Mouse (Mus musculus) limb, embryonic 10.5 days (tissue): ENCODE measurements around the gene Camkk1. TPM values are rescaled to one million over a fixed set of nuclear protein-coding genes. Genes with fewer than 3 reads are reported as not detected.

Experiments used
- DNase-seq: peaks from one replicate; pipeline ENCODE4 v3.0.0-alpha.2; 2017; ENCODE audit warnings: low spot score
- H3K27ac ChIP-seq: fragments of 300-500 bp; sonication (generic); 2 replicates; pipeline ENCODE4 v1.5.1; 2016; ENCODE audit warnings: mild to moderate bottlenecking
- H3K27me3 ChIP-seq: fragments of 300-500 bp; sonication (generic); 2 replicates; pipeline ENCODE4 v1.6.1; 2016; ENCODE audit warnings: low read depth, mild to moderate bottlenecking; ENCODE audit not compliant: poor library complexity, severe bottlenecking
- H3K36me3 ChIP-seq: fragments of 300-500 bp; sonication (generic); 2 replicates; pipeline ENCODE4 v1.6.1; 2016; ENCODE audit warnings: mild to moderate bottlenecking, moderate library complexity
- H3K4me1 ChIP-seq: fragments of 300-500 bp; sonication (generic); 2 replicates; pipeline ENCODE4 v1.6.1; 2016
- H3K4me3 ChIP-seq: fragments of 300-500 bp; sonication (generic); 2 replicates; pipeline ENCODE4 v1.5.1; 2016; ENCODE audit warnings: mild to moderate bottlenecking, moderate library complexity
- H3K9me3 ChIP-seq: fragments of 300-500 bp; sonication (generic); replicated peaks from 2 replicates; pipeline ENCODE4 v1.6.1; 2016; ENCODE audit warnings: mild to moderate bottlenecking
- WGBS: fragments of 180-500 bp; shearing (Covaris S2); methylation state at CpG from one replicate; pipeline ENCODE4 v1.1.7; 2016; 5-methylcytosine and 5-hydroxymethylcytosine counted together
- polyA plus RNA-seq: library from polyadenylated mRNA; unstranded; fragments of >200 nt; fragmentation: Nextera tagmentation; extraction: Ambion mirVana; gene quantifications from 2 replicates; pipeline ENCODE4 v1.2.1, GENCODE M21; 2016

Gene Camkk1
- polyA plus RNA-seq, 1 experiment from 2014 or later: 6.3 TPM

- peaks cover 84% of the 10 kb centered on the region for H3K36me3 ChIP-seq
- 94% methylated on average over 3 of the region's 3 CpGs for WGBS
Observed at GRCm38 (mm10) chr11:73080306-73080705, 61.5 kb downstream of the Camkk1 start.

GRCm38 (mm10) chr11:73084303-73084702 lies 65.5 kb downstream of the Camkk1 start:
- Histone ChIP-seq H3K4me3 (no peak overlapping the region), H3K27ac (peak overlapping the region; percentile 74; the same call in 1 of the 2 replicates), H3K4me1 (peaks cover 36% of the 10 kb centered on the region), H3K9me3 (no peaks in the 10 kb centered on the region), H3K27me3 (no peaks in the 10 kb centered on the region), H3K36me3 (peaks cover 49% of the 10 kb centered on the region)
- WGBS: 41% methylated on average over 6 of the region's 6 CpGs
- peak; percentile 44 for DNase-seq

More at GRCm38 (mm10) chr11:73080306-73080705, 61.5 kb downstream of the Camkk1 start:
- no peak for DNase-seq
- Histone ChIP-seq H3K4me3 (no peak overlapping the region), H3K9me3 (no peaks in the 10 kb centered on the region), H3K4me1 (peaks cover 16% of the 10 kb centered on the region), H3K27me3 (no peaks in the 10 kb centered on the region), H3K27ac (no peak overlapping the region)

- 74% methylated on average over 10 of the region's 10 CpGs for WGBS
- peak overlapping the region; percentile 74 for H3K27ac ChIP-seq
Observed at GRCm38 (mm10) chr11:73084804-73085231, 66.0 kb downstream of the Camkk1 start.

GRCm38 (mm10) chr11:73085391-73085790 lies 66.6 kb downstream of the Camkk1 start:
- H3K27ac ChIP-seq: peak overlapping the region; percentile 74

More at GRCm38 (mm10) chr11:73084804-73085231, 66.0 kb downstream of the Camkk1 start:
- no peak overlapping the region for H3K4me3 ChIP-seq
- H3K36me3 ChIP-seq: peaks cover 43% of the 10 kb centered on the region
- H3K9me3 ChIP-seq: no peaks in the 10 kb centered on the region
- DNase-seq: no peak
- H3K4me1 ChIP-seq: peaks cover 36% of the 10 kb centered on the region
- H3K27me3 ChIP-seq: no peaks in the 10 kb centered on the region

GRCm38 (mm10) chr11:73087700-73088480 lies 69.1 kb downstream of the Camkk1 start:
- DNase-seq: no peak
- H3K4me3 ChIP-seq: no peak overlapping the region
- 77% methylated on average over 6 of the region's 6 CpGs for WGBS
- H3K27ac ChIP-seq: peak overlapping the region; percentile 17; the same call in 1 of the 2 replicates
- peaks cover 36% of the 10 kb centered on the region for H3K4me1 ChIP-seq
- H3K36me3 ChIP-seq: peaks cover 14% of the 10 kb centered on the region
- H3K9me3 ChIP-seq: no peaks in the 10 kb centered on the region
- no peaks in the 10 kb centered on the region for H3K27me3 ChIP-seq

More at GRCm38 (mm10) chr11:73085391-73085790, 66.6 kb downstream of the Camkk1 start:
- H3K4me1 ChIP-seq: peaks cover 36% of the 10 kb centered on the region
- DNase-seq: no peak
- H3K36me3 ChIP-seq: peaks cover 38% of the 10 kb centered on the region
- no peak overlapping the region for H3K4me3 ChIP-seq
- no peaks in the 10 kb centered on the region for H3K27me3 ChIP-seq
- H3K9me3 ChIP-seq: no peaks in the 10 kb centered on the region
- WGBS: 80% methylated on average over 7 of the region's 7 CpGs

- WGBS: 83% methylated on average over 4 of the region's 4 CpGs
- H3K36me3 ChIP-seq: peaks cover 4% of the 10 kb centered on the region; the same call in 1 of the 2 replicates
- no peak within 1 kb of the TSS for H3K27ac ChIP-seq
- no peaks in the 10 kb centered on the region for H3K27me3 ChIP-seq
- no peaks in the 10 kb centered on the region for H3K9me3 ChIP-seq
- peaks cover 20% of the 10 kb centered on the region for H3K4me1 ChIP-seq
- DNase-seq: no peak
- no peak within 1 kb of the TSS for H3K4me3 ChIP-seq
Observed at GRCm38 (mm10) chr11:73090283-73090682, 71.5 kb downstream of the Camkk1 start, which contains the start of gene Itgae. TSS of gene Itgae (plus strand) at chr11:73090583.

GRCm38 (mm10) chr11:73090826-73091225 lies 72.0 kb downstream of the Camkk1 start:
- peaks cover 15% of the 10 kb centered on the region for H3K4me1 ChIP-seq
- no peaks in the 10 kb centered on the region for H3K9me3 ChIP-seq
- no peak overlapping the region for H3K4me3 ChIP-seq
- no peaks in the 10 kb centered on the region for H3K27me3 ChIP-seq
- H3K27ac ChIP-seq: no peak overlapping the region
- no peak for DNase-seq
- WGBS: 93% methylated on average over 2 of the region's 2 CpGs
- peaks cover 2% of the 10 kb centered on the region; the same call in 1 of the 2 replicates for H3K36me3 ChIP-seq

Other genes starting within 250 kb of the Camkk1 start
- gene Cyb5d2, start 222.9 kb upstream of the Camkk1 start, polyA plus RNA-seq: 3.6 and 4.7 TPM in 2 replicates
- gene Zzef1, start 222.8 kb upstream of the Camkk1 start, polyA plus RNA-seq: 6.4 and 6.6 TPM in 2 replicates
- gene Atp2a3, start 57.8 kb upstream of the Camkk1 start, polyA plus RNA-seq: 1.0 and 1.5 TPM in 2 replicates
- 0.68 and 0.84 TPM in 2 replicates for gene P2rx1, start 19.9 kb upstream of the Camkk1 start, polyA plus RNA-seq
- gene Ncbp3, start 28.8 kb downstream of the Camkk1 start, polyA plus RNA-seq: 13.5 and 14.7 TPM in 2 replicates
- 0.48 and 0.58 TPM in 2 replicates for gene Itgae, start 71.6 kb downstream of the Camkk1 start, polyA plus RNA-seq
- gene Haspin, start 119.3 kb downstream of the Camkk1 start, polyA plus RNA-seq: 25.5 and 25.7 TPM in 2 replicates
- 0.20 and 0.24 TPM in 2 replicates for gene P2rx5, start 141.4 kb downstream of the Camkk1 start, polyA plus RNA-seq
- 114 and 133 TPM in 2 replicates for gene Emc6, start 158.0 kb downstream of the Camkk1 start, polyA plus RNA-seq
- 190 and 226 TPM in 2 replicates for gene Tax1bp3, start 158.1 kb downstream of the Camkk1 start, polyA plus RNA-seq
- 16.7 and 21.0 TPM in 2 replicates for gene Ctns, start 180.0 kb downstream of the Camkk1 start, polyA plus RNA-seq
- 0.56 and 1.3 TPM in 2 replicates for gene Shpk, start 180.5 kb downstream of the Camkk1 start, polyA plus RNA-seq
- 0.26 TPM in 1 of 2 replicates, not detected in the other for gene Trpv1, start 215.3 kb downstream of the Camkk1 start, polyA plus RNA-seq
- gene Trpv3, start 248.4 kb downstream of the Camkk1 start, polyA plus RNA-seq: 0.06 TPM in 1 of 2 replicates, not detected in the other